Mouse (Mus musculus): Measurements from ENCODE around the gene Olfr9.
"Not testable (repeated sequence)": the region's sequence is repeated elsewhere in the genome, so short reads cannot be mapped to it uniquely, and the experiment has no call there.

Gene Olfr9

GRCm38 (mm10) chr10:129004032-129004920 is 15.0 kb downstream of the Olfr9 start:
- DNase-seq, result no peak

DNA sequence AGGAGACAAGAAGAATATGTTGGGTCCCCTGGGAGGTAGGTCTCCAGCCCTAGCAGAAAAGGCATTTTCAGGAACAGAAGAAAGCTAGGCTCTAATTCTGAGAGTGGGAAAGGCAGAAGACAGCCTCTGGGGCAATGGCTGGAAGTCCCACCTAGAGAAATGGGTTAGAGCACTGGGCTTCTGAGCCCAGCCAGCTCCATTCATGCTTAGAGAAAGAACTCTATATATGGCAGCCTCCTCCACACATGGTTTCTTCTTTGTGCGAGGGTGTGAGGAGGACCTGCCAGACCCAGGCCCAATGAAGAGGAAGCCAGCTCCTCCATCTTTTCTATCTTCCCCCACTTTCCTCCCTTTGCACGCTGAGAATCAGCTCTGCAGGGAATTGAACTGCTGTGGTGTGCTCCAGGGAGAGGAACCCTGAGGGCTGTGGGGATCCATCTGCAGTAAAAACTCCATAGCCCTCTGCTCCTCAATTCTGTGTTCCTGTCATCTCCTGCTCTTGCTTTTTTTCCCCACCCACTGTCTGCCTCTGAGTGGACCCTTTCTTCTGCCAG is 21.1 kb downstream of the Olfr9 start, which contains the start of gene Olfr763:
TSS of gene Olfr763 (plus strand) at position 504 of the 554 bp plus-strand sequence.
- DNase-seq, result no peak

GRCm38 (mm10) chr10:129011511-129011910 is 22.3 kb downstream of the Olfr9 start:
- not testable (repeated sequence) for DNase-seq

- no peak for DNase-seq
Measured at GRCm38 (mm10) chr10:129014477-129014876, 25.2 kb downstream of the Olfr9 start.

- no peak for DNase-seq
Measured at GRCm38 (mm10) chr10:129023319-129023718, 34.1 kb downstream of the Olfr9 start.

DNA sequence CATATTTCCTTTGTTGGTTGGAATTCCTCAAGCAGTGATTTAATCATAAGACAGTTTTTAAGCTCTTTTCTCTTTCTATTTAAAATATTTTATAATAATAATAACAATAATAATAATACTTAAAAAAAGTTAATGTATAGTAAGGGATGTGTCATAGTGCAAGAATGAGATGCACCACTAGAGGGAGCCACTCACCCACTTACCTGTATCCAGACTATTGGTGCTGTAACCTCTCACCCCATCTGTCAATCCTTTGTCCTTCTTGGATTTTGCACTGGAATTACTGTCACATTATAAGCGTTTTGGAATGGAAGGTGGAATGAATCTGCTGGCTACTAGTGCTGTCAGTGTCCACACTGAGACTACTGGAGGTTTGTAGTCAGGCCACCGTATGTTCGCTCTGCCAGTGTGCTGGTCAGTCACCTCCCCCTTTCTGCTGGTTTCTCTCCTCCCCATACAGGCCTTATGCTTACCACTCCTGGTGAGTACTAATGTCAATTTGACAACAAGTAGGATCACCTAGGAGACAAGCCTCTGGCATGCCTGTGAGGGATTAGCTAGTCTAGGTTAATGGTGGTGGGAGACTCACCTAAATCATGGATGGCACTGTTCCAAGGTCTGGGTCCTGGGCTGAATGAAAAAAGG is 36.9 kb downstream of the Olfr9 start:
- DNase-seq, result peak; percentile 35

- no peak for DNase-seq
Measured at GRCm38 (mm10) chr10:129028343-129028742, 39.1 kb downstream of the Olfr9 start.

DNA sequence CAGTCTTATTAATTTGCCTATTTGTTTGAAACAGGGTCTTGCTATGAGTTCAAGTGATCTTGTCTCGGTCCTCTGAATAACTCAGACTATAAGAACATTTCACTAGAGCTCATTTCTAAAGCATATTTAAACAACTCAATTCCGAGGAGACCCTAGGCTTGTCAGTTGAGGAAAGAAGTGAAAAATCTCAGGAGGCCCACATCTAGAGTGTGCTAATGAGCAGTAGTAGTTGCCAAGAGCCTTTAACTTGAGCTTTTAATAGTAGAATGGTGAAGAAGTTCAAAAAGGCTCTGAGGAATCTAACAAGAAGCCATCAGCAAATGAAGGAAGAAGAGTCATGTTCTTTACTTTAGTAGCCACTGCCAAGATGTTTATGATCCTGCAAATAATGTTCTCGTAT is 50.6 kb downstream of the Olfr9 start, which contains the start of gene Olfr764-ps1:
TSS of gene Olfr764-ps1 (minus strand) at position 101 of the 400 bp plus-strand sequence.
- DNase-seq, result no peak
